Mouse (Mus musculus): ENCODE data around the gene Dgcr6.

GRCm38 (mm10) chr16:18073259-18073962 is 20.8 kb downstream of the Dgcr6 start:
- TF ChIP-seq CTCF (conservative IDR thresholded peaks at IDR 0.05; ENCODE audit: insufficient read depth, insufficient read length, low read depth, low read length) (no peak), POLR2A (IDR thresholded peaks at IDR 0.05; ENCODE audit: low read depth, low read length) (no peak)
